Mouse (Mus musculus) frontal cortex, adult (tissue): Measurements from ENCODE around the gene Sparc.
"Not testable (repeated sequence)": the region's sequence is repeated elsewhere in the genome, so short reads cannot be mapped to it uniquely, and the experiment has no call there.

Source experiments
- ATAC-seq: cut with Nextera tagmentation; 2 replicates; pipeline ENCODE4 v1.9.2; 2017; ENCODE audit warnings: mild to moderate bottlenecking, moderate library complexity, mixed read lengths; ENCODE audit not compliant: low TSS enrichment

The Sparc gene

GRCm38 (mm10) chr11:55438031-55438430 lies 15.0 kb upstream of the Sparc start:
- peak; percentile 59 for ATAC-seq

GRCm38 (mm10) chr11:55436089-55436488 lies 13.1 kb upstream of the Sparc start:
- no peak for ATAC-seq

GRCm38 (mm10) chr11:55432981-55433380 lies 10.0 kb upstream of the Sparc start:
- no peak for ATAC-seq

- ATAC-seq = no peak
These were observed 7.0 kb upstream of the Sparc start for GRCm38 (mm10) chr11:55429973-55430372.

- no peak for ATAC-seq
These were observed 5.4 kb upstream of the Sparc start for GRCm38 (mm10) chr11:55428186-55429012.

- ATAC-seq = no peak
These were observed 1.9 kb upstream of the Sparc start for GRCm38 (mm10) chr11:55424746-55425360.

GRCm38 (mm10) chr11:55423756-55424155 lies 773 bp upstream of the Sparc start:
- peak; percentile 55; the same call in 1 of the 2 replicates for ATAC-seq

GRCm38 (mm10) chr11:55419678-55420307 lies 3.2 kb downstream of the Sparc start:
- peak; percentile 28; the same call in 1 of the 2 replicates for ATAC-seq

- ATAC-seq = peak; percentile 50; the same call in 1 of the 2 replicates
These were observed 3.7 kb downstream of the Sparc start for GRCm38 (mm10) chr11:55419296-55419677.

GRCm38 (mm10) chr11:55418704-55419061 lies 4.3 kb downstream of the Sparc start:
- no peak for ATAC-seq

- no peak for ATAC-seq
These were observed 4.9 kb downstream of the Sparc start for GRCm38 (mm10) chr11:55417898-55418703.

- no peak for ATAC-seq
These were observed 6.2 kb downstream of the Sparc start for GRCm38 (mm10) chr11:55416609-55417265.

- not testable (repeated sequence) for ATAC-seq
These were observed 7.3 kb downstream of the Sparc start for GRCm38 (mm10) chr11:55415731-55416130.

- no peak for ATAC-seq
These were observed 7.8 kb downstream of the Sparc start for GRCm38 (mm10) chr11:55415036-55415704.

- ATAC-seq = no peak
These were observed 8.7 kb downstream of the Sparc start for GRCm38 (mm10) chr11:55414314-55414713.

GRCm38 (mm10) chr11:55413416-55413796 lies 9.6 kb downstream of the Sparc start:
- ATAC-seq = no peak

GRCm38 (mm10) chr11:55412680-55413415 lies 10.1 kb downstream of the Sparc start:
- no peak for ATAC-seq

- ATAC-seq = no peak
These were observed 10.9 kb downstream of the Sparc start for GRCm38 (mm10) chr11:55412034-55412433.

- no peak for ATAC-seq
These were observed 12.5 kb downstream of the Sparc start for GRCm38 (mm10) chr11:55410502-55410901.

GRCm38 (mm10) chr11:55410005-55410404 lies 13.0 kb downstream of the Sparc start:
- ATAC-seq = no peak
